Mouse (Mus musculus): ENCODE results near the gene Capg. TPM values are rescaled to one million over a fixed set of nuclear protein-coding genes. Genes with fewer than 3 reads are reported as not detected.

Gene Capg
- total and polyA plus RNA-seq, 3 experiments = 241 to 283 TPM; not detected in 1

DNA sequence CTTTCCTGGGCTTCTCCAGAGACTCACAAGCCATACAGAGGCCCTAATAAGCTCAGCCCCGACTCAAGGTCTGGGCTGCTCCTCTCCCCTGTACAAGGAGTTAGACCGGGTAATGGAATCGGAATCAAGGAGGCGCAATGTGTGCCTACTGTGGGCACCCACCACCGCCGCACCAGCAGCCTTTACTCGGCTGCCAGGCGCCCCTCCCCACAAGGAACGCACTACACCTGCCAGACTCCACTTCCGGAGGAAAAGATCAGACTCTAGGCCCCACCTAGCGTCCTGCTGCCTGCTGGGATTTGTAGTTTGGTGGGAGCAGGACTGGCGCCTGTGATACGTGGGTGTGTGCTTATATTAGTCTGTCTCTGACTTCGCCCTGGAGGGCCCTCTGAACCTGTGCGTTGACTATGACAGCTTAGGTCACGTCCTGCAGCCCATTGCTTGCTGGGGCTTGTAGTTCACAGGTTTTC is 5.6 kb upstream of the Capg start (continued):
- TF ChIP-seq MXI1 (IDR thresholded peaks at IDR 0.05; ENCODE audit: low read depth, low read length) (peak; percentile 72), RAD21 (IDR thresholded peaks at IDR 0.05; ENCODE audit: low read depth, low read length) (no peak), MAZ (IDR thresholded peaks at IDR 0.05; ENCODE audit: low read depth, low read length) (peak; percentile 86), E2F4 (IDR thresholded peaks at IDR 0.05; ENCODE audit: borderline replicate concordance, low read depth, low read length) (no peak), USF2 (IDR thresholded peaks at IDR 0.05; ENCODE audit: borderline replicate concordance in 1 of 2, insufficient read depth in 1 of 2, low read depth in 1 of 2, low read length in 2 of 2) (no peak), GATA1 (IDR thresholded peaks at IDR 0.05; ENCODE audit: low read depth, low read length) (no peak), ZNF384 (IDR thresholded peaks at IDR 0.05; ENCODE audit: low read depth, low read length) (no peak), KAT2A (conservative IDR thresholded peaks at IDR 0.05; ENCODE audit: low read depth, low read length) (peak; percentile 92), CHD1 (IDR thresholded peaks at IDR 0.05; ENCODE audit: low read depth, low read length) (no peak), MAX (IDR thresholded peaks at IDR 0.05; ENCODE audit: low read length) (peak; percentile 30; the same call in 1 of the 2 replicates), TBP (IDR thresholded peaks at IDR 0.05; ENCODE audit: low read depth, low read length) (0 out of 2 replicates have a peak, but pooled peaks have one; percentile 47), TCF12 (IDR thresholded peaks at IDR 0.05; ENCODE audit: low read depth, low read length) (peak; percentile 45; the same call in 1 of the 2 replicates), MYB (IDR thresholded peaks at IDR 0.05; ENCODE audit: low read depth, low read length) (no peak), ETS1 (IDR thresholded peaks at IDR 0.05; ENCODE audit: low read depth, low read length) (no peak), POLR2AphosphoS2 (IDR thresholded peaks at IDR 0.05; ENCODE audit: low read length) (peak; percentile 76), SIN3A (IDR thresholded peaks at IDR 0.05; ENCODE audit: low read length) (peak; percentile 88), JUND (IDR thresholded peaks at IDR 0.05; ENCODE audit: low read depth, low read length) (no peak), MAFK (IDR thresholded peaks at IDR 0.05; ENCODE audit: borderline replicate concordance, low read depth, low read length) (no peak), ELF1 (IDR thresholded peaks at IDR 0.05; ENCODE audit: low read depth, low read length) (peak; percentile 91), GABPA (IDR thresholded peaks at IDR 0.05; ENCODE audit: low read depth, low read length) (no peak), CTCF (IDR thresholded peaks at IDR 0.05 in 2 of 3, conservative IDR thresholded peaks at IDR 0.05 in 1 of 3; ENCODE audit: control insufficient read depth in 1 of 3, insufficient read depth in 1 of 3, low read depth in 2 of 3, low read length in 3 of 3, poor library complexity in 1 of 3, severe bottlenecking in 1 of 3) (no peak), POLR2AphosphoS5 (IDR thresholded peaks at IDR 0.05; ENCODE audit: borderline replicate concordance, low read depth, low read length) (no peak), USF1 (IDR thresholded peaks at IDR 0.05; ENCODE audit: low read depth, low read length) (peak; percentile 43; the same call in 1 of the 2 replicates), NELFE (IDR thresholded peaks at IDR 0.05; ENCODE audit: low read depth, low read length) (peak; percentile 81)

DNA sequence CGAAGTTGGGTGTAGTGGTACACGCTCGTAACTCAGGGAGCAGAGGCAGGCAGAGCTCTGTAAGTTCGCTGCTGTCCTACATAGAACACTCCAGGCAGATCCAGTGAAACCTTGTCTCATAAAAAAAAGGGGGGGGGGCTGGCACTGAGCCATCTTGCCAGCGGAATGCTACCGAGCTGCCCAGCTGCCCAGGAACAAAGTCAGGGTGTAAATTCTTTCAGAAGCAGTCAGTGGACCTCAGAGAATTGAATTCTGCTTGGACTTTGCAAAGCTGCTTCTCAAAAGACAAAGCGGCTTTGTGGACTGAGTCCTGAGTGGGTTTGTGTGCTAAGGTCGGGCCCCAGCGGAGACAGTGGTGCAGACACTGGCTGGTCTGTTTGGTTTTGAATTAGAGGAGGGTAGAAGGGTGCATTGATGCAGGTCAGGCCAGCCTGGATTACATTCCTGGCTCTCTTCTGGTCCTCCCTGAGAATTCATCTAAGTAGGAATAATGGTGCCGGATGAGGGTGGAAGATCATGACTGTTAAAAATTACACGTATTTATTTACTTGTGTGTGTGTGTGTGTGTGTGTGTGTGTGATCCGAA is 833 bp upstream of the Capg start:
- peaks cover 10 to 31% of the 10 kb centered on the region in 2 experiments for H3K4me1 ChIP-seq (ENCODE audit: control insufficient read depth in 1 of 2, insufficient read depth in 2 of 2, low read length in 2 of 2)
- H3K27me3 ChIP-seq (ENCODE audit: control insufficient read depth in 1 of 2, insufficient read depth in 2 of 2, low read length in 2 of 2) = no peaks in the 10 kb centered on the region

More for the DNA sequence above, 833 bp upstream of the Capg start:
- no peak overlapping the region; the same call in 1 of the 2 replicates for H3K9ac ChIP-seq (ENCODE audit: control insufficient read depth, low read depth, low read length, poor library complexity, severe bottlenecking)
- peaks cover 0 to 24% of the 10 kb centered on the region in 2 experiments; a peak in 2 of 4 replicates for H3K36me3 ChIP-seq (ENCODE audit: control insufficient read depth in 1 of 2, insufficient read depth in 2 of 2, low read length in 2 of 2)
- no peaks in the 10 kb centered on the region for H3K9me3 ChIP-seq (replicated peaks; ENCODE audit: insufficient read depth, low read length)
- no peak for DNase-seq (ENCODE audit: low read depth, low spot score)
- H3K79me2 ChIP-seq (ENCODE audit: control insufficient read depth, insufficient read depth, low read length, poor library complexity) = peaks cover 2% of the 10 kb centered on the region
- TF ChIP-seq ZMIZ1 (IDR thresholded peaks at IDR 0.05; ENCODE audit: low read depth, low read length) (no peak), POLR2AphosphoS5 (IDR thresholded peaks at IDR 0.05; ENCODE audit: borderline replicate concordance, low read depth, low read length) (no peak), NELFE (IDR thresholded peaks at IDR 0.05; ENCODE audit: low read depth, low read length) (no peak)
- H3K27ac ChIP-seq (ENCODE audit: control insufficient read depth, low read depth, low read length) = peak overlapping the region; percentile 95; the same call in 1 of the 2 replicates
- no peak overlapping the region for H3K4me3 ChIP-seq (ENCODE audit: control insufficient read depth in 1 of 2, insufficient read depth in 1 of 2, low read depth in 2 of 2, low read length in 2 of 2)
